Mouse (Mus musculus): ENCODE data around the gene Gm4792. TPM values are rescaled to one million over a fixed set of nuclear protein-coding genes. Genes with fewer than 3 reads are reported as not detected.

Gm4792 gene
- polyA plus RNA-seq, 1 experiment from 2014 or later: not detected

DNA sequence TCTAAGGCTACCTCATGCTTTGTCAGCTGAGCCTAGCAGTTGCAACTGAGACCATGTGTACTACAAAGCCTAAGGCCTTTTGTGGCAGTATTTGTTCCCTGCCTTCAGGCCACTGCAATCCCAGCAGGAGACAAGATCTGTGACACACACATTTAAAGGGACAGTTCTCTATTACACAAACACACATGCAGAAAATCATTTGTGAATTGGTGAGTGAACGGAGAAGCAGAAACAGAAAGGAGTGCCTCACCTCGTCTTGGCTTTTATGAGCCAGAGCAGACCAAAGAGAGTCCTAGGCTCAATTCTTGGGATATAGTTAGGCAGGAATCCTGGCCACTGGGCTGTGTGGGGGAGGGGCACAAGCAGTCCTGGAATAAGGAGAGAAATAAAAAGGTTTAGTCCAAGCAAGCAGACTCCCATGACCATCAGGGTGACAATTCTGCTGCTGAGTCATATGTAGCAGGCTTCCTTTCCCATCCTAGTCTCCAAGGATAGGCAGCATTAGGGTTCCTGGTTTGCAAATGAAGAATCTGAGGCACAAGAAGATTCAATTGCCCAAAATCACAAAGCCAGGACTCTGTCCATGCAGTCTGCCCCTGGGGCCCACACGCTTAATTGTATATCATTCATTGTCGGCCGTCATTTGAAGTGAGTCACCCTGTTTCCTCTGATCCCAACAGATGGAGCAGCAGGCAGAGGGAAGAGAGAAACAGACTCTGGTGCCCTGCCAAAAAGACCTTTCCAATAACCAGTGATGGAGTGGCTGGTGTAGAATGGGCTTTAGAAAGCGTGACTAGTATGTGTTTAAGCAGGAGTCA is 3.4 kb downstream of the Gm4792 start:
- peak; percentile 57 for ATAC-seq (replicated peaks)
- H3K36me3 ChIP-seq (replicated peaks): no peaks in the 10 kb centered on the region
- H3K4me3 ChIP-seq: no peak overlapping the region
- no peaks in the 10 kb centered on the region for H3K27me3 ChIP-seq (replicated peaks)
- no peak overlapping the region for H3K4me2 ChIP-seq
- H3K9ac ChIP-seq: no peak overlapping the region
- peaks cover 14% of the 10 kb centered on the region for H3K4me1 ChIP-seq
- 25% methylated on average over 6 of the region's 6 CpGs for WGBS
- H3K27ac ChIP-seq: peak overlapping the region; percentile 62
- no peaks in the 10 kb centered on the region for H3K9me3 ChIP-seq

DNA sequence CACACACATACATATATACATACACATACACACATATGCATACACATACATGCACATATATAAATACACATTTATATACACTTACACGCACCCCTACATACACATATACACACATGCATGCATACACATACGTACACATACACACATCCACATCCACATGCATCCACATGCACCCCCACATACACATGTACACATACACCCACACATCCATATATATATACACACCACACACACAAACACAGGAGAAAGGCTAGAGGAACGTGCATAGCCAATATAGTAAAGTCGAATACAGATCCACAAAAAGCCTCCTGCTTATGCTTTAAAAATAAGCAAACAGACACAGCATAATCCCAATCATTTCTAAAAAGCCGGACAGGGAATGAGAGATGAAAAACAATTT is 4.1 kb downstream of the Gm4792 start:
- Histone ChIP-seq H3K27ac (peak overlapping the region; percentile 62), H3K36me3 (replicated peaks) (no peaks in the 10 kb centered on the region), H3K9me3 (no peaks in the 10 kb centered on the region), H3K4me1 (peaks cover 14% of the 10 kb centered on the region), H3K27me3 (replicated peaks) (no peaks in the 10 kb centered on the region), H3K4me2 (no peak overlapping the region), H3K9ac (no peak overlapping the region), H3K4me3 (no peak overlapping the region)
- 72% methylated on average over 5 of the region's 5 CpGs for WGBS
- ATAC-seq (replicated peaks): no peak

DNA sequence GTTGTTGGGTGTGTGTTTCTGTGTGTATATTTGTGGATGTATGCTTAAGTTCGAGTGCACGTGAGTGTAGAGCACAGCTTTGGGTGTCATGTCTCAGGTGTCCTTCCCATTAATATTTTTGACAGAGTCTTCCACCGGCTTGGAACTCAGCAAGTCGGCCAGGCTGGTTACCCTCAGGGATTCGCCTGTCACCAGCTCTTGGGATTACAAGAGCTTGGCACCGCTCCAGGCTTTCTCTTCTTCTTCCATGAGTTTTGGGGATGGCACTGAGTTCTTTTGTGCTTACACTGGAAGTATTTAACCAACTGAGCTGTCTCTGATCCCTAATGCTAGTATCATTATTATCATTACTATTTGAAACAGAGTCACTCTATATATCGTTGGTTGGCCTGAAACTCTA is 15.7 kb downstream of the Gm4792 start:
- H3K27ac ChIP-seq: no peak overlapping the region
- no peak overlapping the region for H3K4me3 ChIP-seq
- H3K9me3 ChIP-seq: no peaks in the 10 kb centered on the region
- H3K4me2 ChIP-seq: no peak overlapping the region
- no peak for ATAC-seq (replicated peaks)
- 88% methylated on average over 7 of the region's 7 CpGs for WGBS
- H3K9ac ChIP-seq: no peak overlapping the region
- no peaks in the 10 kb centered on the region for H3K36me3 ChIP-seq (replicated peaks)
- no peaks in the 10 kb centered on the region for H3K27me3 ChIP-seq (replicated peaks)
- peaks cover 5% of the 10 kb centered on the region; the same call in 1 of the 2 replicates for H3K4me1 ChIP-seq

DNA sequence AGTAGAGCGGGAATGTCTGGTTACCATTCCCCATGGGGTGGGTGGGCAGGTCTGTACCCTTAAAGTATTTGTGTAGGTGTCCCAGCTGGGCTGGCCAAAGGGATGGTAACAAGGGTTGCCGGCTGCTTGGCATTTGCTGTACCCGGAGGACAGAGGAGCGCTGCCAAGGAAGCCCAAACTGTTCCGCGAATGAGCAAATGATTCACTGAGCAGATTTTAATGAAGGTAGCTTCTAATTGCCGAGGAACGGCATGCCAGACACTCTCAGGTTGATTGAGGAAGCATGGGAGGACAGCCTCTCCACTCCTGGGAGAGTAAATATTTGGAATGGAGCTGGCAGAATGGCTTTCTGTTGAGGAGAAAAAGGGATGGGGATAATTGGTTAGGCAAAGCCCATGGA is 16.3 kb downstream of the Gm4792 start:
- no peak overlapping the region for H3K4me3 ChIP-seq
- H3K9ac ChIP-seq: no peak overlapping the region
- no peaks in the 10 kb centered on the region for H3K36me3 ChIP-seq (replicated peaks)
- ATAC-seq (replicated peaks): no peak
- H3K4me2 ChIP-seq: no peak overlapping the region
- H3K27ac ChIP-seq: no peak overlapping the region
- no peaks in the 10 kb centered on the region for H3K9me3 ChIP-seq
- H3K4me1 ChIP-seq: peaks cover 5% of the 10 kb centered on the region; the same call in 1 of the 2 replicates
- WGBS: 79% methylated on average over 8 of the region's 8 CpGs
- H3K27me3 ChIP-seq (replicated peaks): no peaks in the 10 kb centered on the region

DNA sequence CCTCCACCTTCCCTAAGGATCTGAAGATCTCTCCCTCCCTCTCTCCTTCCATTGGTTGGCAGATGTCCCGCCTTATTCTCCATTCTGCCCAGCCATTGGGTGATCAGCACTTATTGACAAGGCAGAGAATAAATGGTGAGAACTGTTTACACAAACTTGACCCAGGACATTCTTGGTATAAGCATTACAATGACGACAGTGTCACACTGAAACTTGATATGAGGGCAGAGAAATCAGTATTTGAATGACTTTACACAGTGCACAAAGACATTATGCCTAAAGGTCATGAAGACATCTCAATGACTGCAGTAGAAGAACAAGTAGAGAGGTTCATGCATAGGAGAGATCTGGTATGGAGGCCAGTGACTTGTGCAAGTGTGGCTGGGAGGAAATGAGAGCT is 22.0 kb downstream of the Gm4792 start:
- no peak overlapping the region for H3K27ac ChIP-seq
- H3K4me2 ChIP-seq: no peak overlapping the region
- H3K9me3 ChIP-seq: no peaks in the 10 kb centered on the region
- H3K4me3 ChIP-seq: no peak overlapping the region
- ATAC-seq (replicated peaks): no peak
- no peak overlapping the region for H3K9ac ChIP-seq
- H3K4me1 ChIP-seq: peaks cover 5% of the 10 kb centered on the region; the same call in 1 of the 2 replicates
- WGBS: 55% methylated on average over 2 of the region's 2 CpGs
- no peaks in the 10 kb centered on the region for H3K27me3 ChIP-seq (replicated peaks)
- no peaks in the 10 kb centered on the region for H3K36me3 ChIP-seq (replicated peaks)

DNA sequence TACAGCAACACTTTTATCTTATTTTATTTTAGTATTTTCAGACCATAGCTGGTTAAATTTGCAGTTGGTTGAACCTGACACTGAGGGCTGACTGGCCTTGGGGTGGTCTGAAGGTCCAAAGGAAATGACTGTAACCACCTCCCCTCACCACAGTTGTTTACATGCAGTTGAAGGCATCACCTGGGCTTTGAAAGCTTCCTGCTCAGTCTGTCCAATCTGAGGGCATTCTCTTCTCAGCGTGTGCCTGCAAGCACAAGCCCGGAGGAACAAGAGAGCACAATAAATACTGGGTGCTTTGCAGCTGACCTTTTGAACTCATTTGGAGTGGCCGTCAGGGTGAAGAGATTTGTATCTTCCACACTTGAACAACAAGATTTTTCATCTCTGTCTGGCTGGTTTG is 23.2 kb downstream of the Gm4792 start:
- H3K27me3 ChIP-seq (replicated peaks): no peaks in the 10 kb centered on the region
- H3K27ac ChIP-seq: no peak overlapping the region
- WGBS: 26% methylated on average over 3 of the region's 3 CpGs
- no peak for ATAC-seq (replicated peaks)
- no peak overlapping the region for H3K4me3 ChIP-seq
- H3K36me3 ChIP-seq (replicated peaks): no peaks in the 10 kb centered on the region
- no peak overlapping the region for H3K4me2 ChIP-seq
- no peak overlapping the region for H3K9ac ChIP-seq
- H3K9me3 ChIP-seq: no peaks in the 10 kb centered on the region
- H3K4me1 ChIP-seq: peaks cover 5% of the 10 kb centered on the region; the same call in 1 of the 2 replicates

DNA sequence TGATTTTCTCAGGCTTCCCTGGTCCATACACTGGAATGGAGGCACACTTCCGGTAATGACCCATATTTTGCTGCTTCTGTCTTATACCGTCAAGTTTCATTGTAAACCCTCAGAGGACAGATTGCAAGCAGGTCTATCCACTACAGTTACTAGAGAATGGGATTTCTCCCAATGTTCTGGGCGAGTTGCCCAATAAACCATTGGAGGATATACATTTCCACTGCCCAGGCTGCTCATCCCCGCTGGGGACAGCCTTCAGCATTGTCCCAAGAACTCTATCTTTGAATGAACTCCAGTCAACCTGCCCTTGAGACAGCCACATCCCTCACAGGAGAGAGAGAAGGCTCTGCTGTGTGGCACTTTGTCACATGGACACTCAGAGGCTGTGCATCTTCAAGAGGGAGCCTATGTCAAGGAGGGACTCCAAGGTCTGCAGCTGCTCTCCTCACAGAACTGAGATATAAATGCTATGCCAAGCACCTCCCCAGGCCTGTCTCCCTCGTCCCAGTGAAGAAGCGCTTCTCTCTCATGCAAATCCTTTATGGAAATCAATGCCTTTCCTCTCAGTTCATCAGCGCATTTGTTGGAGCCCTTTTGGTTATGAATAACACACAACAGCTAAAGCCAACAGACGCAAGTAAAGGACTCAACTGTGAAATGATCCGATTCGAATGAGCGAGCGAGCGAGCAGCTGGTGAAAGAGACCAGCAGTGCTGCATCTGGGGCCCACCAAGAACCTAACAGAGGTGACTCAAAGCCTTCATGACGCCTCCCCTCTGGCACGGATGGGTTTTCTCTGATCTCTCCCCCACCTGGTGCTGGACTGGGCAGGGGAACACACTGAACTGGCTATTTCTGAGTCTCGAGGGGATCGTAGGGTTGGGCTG is 32.6 kb downstream of the Gm4792 start:
- no peak for ATAC-seq (replicated peaks)
- Histone ChIP-seq H3K4me2 (no peak overlapping the region), H3K4me1 (no peaks in the 10 kb centered on the region), H3K9me3 (no peaks in the 10 kb centered on the region), H3K4me3 (no peak overlapping the region), H3K9ac (no peak overlapping the region), H3K27me3 (replicated peaks) (no peaks in the 10 kb centered on the region), H3K36me3 (replicated peaks) (no peaks in the 10 kb centered on the region), H3K27ac (no peak overlapping the region)
- WGBS: 55% methylated on average over 17 of the region's 17 CpGs

DNA sequence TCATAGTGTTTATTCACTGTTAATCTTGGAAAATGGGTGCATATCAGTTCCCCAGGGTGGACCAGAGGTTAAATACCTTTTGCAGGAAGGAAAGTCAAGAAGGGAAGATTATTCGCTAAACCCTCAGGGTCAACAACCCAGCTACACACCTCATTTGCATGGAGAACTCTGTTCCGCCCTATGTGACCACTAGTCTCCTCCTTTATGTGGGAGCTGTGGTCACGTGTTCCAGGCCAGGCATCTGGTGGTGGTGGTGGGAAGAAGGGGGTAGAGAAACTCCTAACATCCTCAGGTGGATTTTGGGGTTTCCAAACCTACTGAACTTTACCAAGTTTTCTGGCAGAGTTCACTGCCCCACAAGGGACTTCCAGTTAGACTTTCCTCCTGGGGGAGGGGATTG is 35.3 kb downstream of the Gm4792 start:
- 77% methylated on average over 3 of the region's 3 CpGs for WGBS
- Histone ChIP-seq H3K9me3 (no peaks in the 10 kb centered on the region), H3K9ac (no peak overlapping the region), H3K4me1 (no peaks in the 10 kb centered on the region), H3K36me3 (replicated peaks) (no peaks in the 10 kb centered on the region), H3K4me2 (no peak overlapping the region), H3K27me3 (replicated peaks) (no peaks in the 10 kb centered on the region), H3K4me3 (no peak overlapping the region), H3K27ac (no peak overlapping the region)
- no peak for ATAC-seq (replicated peaks)

DNA sequence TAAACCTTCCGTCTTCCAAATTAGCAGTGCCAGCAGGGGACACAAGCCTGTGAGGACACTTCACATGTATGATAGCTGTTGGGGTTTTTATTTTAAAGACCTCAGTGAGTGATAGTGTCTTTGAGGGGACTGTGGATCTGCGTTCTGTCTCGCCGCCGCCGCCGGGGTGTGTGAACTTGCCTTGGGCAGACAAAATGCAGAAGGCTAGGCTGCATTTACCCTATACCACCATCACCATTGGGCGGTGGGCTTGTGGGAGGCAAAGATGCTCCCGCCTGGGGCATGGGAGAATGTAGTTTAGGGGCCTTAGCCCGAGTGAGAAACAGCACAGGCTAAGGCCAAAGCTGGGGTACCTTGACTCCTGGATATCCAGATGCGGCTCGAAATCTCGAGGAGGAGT is 35.9 kb downstream of the Gm4792 start:
- WGBS: 93% methylated on average over 13 of the region's 13 CpGs
- H3K36me3 ChIP-seq (replicated peaks): no peaks in the 10 kb centered on the region
- H3K9ac ChIP-seq: no peak overlapping the region
- no peak overlapping the region for H3K4me2 ChIP-seq
- H3K4me1 ChIP-seq: no peaks in the 10 kb centered on the region
- no peak overlapping the region for H3K4me3 ChIP-seq
- no peak for ATAC-seq (replicated peaks)
- H3K27ac ChIP-seq: no peak overlapping the region
- no peaks in the 10 kb centered on the region for H3K27me3 ChIP-seq (replicated peaks)
- H3K9me3 ChIP-seq: no peaks in the 10 kb centered on the region

DNA sequence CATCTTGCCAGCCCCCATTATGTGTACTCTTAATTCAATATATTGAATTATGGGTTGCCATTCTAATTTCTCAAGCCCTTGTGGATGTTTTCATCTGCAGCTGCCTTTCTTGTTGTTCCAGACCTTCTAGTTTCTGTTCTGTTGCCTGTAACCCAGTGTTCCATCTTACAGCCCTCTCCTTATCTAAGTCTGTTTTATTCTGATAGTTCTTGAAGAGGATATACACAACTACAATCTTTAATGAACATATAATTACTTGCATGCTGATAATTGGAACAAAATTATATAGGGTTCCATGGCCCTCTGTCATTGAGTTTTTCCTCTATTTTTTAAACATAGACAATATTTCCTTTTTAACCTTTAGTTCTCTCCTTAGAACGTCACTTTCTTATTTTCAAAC is 38.0 kb downstream of the Gm4792 start:
- Histone ChIP-seq H3K4me2 (no peak overlapping the region), H3K27ac (no peak overlapping the region)
- 85% methylated on average over 1 of the region's 1 CpGs for WGBS

DNA sequence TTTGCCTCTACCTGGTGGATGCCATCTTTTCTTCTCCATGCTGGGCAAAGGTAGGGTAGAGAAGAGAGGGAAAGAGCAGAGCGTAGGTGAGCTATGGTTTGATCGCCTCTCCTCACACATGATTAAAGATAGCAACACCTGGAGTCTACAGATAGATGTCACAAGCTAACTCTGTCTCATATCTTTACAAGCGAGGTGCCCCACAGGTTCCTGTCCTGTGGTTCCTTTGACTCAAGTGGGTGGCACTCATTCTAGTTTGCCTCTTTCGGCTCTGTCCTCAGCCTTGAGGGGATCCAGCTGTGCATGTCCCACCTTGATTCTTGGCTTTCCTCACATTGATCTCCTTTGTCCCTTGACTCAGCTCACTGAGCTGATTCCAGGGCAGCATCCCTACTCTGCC is 42.0 kb downstream of the Gm4792 start:
- Histone ChIP-seq H3K36me3 (replicated peaks) (no peaks in the 10 kb centered on the region), H3K27me3 (replicated peaks) (no peaks in the 10 kb centered on the region), H3K4me2 (no peak overlapping the region), H3K4me1 (no peaks in the 10 kb centered on the region), H3K9me3 (no peaks in the 10 kb centered on the region), H3K9ac (no peak overlapping the region), H3K27ac (no peak overlapping the region), H3K4me3 (no peak overlapping the region)
- no peak for ATAC-seq (replicated peaks)
- WGBS: 88% methylated on average over 4 of the region's 4 CpGs

More for the DNA sequence above, 38.0 kb downstream of the Gm4792 start:
- no peaks in the 10 kb centered on the region for H3K27me3 ChIP-seq (replicated peaks)
- H3K4me3 ChIP-seq: no peak overlapping the region
- no peak for ATAC-seq (replicated peaks)
- H3K36me3 ChIP-seq (replicated peaks): no peaks in the 10 kb centered on the region
- no peaks in the 10 kb centered on the region for H3K4me1 ChIP-seq
- no peaks in the 10 kb centered on the region for H3K9me3 ChIP-seq
- no peak overlapping the region for H3K9ac ChIP-seq

DNA sequence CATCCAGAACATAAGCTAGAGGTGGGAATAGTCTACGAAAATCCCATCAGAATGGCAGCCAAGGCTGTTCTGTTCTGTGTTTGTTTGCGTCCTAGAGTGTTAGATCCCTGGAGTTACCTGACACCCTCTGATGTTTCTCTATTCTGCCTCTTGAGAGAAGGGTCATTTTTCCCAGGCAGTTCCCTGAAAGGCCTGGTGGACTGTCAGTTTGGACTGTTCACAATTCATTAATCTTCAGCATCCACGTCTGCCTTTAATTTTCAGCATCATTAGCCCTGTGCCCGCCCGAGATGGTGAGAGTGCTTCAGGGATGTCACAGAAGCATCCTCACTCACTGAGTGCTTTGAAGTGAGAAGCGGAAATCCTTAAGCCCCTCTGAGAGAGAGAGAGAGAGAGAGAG is 42.8 kb downstream of the Gm4792 start:
- no peak overlapping the region for H3K27ac ChIP-seq
- no peaks in the 10 kb centered on the region for H3K9me3 ChIP-seq
- H3K36me3 ChIP-seq (replicated peaks): no peaks in the 10 kb centered on the region
- WGBS: 55% methylated on average over 6 of the region's 6 CpGs
- ATAC-seq (replicated peaks): no peak
- H3K4me3 ChIP-seq: no peak overlapping the region
- no peak overlapping the region for H3K4me2 ChIP-seq
- no peaks in the 10 kb centered on the region for H3K4me1 ChIP-seq
- H3K27me3 ChIP-seq (replicated peaks): no peaks in the 10 kb centered on the region
- no peak overlapping the region for H3K9ac ChIP-seq
